Mouse (Mus musculus): ENCODE measurements at regions not wholly inside any gene's neighbourhood (a gene's known extent, or its start where the extent isn't known, plus 50 kb on each side); places are given as distances from the start of the nearest gene placed in this dataset.
A peak's percentile ranks its signal among the peaks of the same experiment; 100 is the strongest.

- DNase-seq (ENCODE audit: low spot score): peak; percentile 30
Observed at GRCm38 (mm10) chr6:146019699-146020098, 88.3 kb downstream of the Sspn start.

All from retina, embryonic 14.5 days (tissue).